Mouse (Mus musculus): ENCODE measurements around the gene Zmiz1. TPM values are rescaled to one million over a fixed set of nuclear protein-coding genes. Genes with fewer than 3 reads are reported as not detected.

Zmiz1 gene
- total RNA-seq, 1 experiment from 2014 or later, result 9.8 TPM

DNA sequence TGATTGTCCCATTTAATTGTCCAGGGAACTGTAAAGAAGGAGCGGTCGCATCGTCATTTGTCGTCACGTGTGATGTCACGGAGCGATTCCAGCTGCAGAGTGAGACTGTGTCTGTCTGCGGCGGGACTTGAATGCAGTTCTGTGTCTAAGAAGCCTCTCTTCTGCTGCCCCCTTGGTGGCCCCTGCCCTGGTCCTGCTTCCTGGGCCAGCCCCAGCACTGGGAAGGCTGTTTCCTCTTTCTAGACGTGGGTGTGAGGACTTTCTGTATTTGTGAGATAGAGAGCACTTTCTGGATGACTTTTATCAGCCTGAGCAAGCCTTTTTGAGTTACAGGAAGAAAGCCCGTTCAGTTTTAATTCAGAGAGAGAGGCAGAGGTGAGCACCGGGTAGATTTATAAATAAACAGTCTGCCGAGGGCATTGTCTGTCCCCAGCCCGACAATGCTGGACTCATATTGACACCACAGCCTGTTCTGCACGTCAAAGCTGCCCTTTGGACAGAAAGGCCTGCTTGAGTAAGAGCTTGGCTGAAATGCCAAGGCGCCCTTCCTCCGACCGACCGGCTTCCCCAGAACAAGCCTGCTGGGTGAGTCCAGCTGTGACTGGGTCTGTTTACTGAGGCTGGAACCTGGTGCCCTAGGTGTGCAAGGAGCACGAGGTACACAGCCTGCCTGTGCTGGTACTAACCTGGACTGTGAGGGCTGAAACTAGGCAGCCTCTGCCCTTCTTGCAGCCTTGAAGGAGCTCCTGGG, 22.1 kb downstream of the Zmiz1 start:
- peak; percentile 33 to 55; a peak in 3 of 4 replicates for ATAC-seq (replicated peaks in 1 of 2; ENCODE audit: insufficient read depth in 1 of 2, low FRiP score in 2 of 2, low TSS enrichment in 1 of 2, low read depth in 1 of 2, poor library complexity in 2 of 2, severe bottlenecking in 2 of 2)

DNA sequence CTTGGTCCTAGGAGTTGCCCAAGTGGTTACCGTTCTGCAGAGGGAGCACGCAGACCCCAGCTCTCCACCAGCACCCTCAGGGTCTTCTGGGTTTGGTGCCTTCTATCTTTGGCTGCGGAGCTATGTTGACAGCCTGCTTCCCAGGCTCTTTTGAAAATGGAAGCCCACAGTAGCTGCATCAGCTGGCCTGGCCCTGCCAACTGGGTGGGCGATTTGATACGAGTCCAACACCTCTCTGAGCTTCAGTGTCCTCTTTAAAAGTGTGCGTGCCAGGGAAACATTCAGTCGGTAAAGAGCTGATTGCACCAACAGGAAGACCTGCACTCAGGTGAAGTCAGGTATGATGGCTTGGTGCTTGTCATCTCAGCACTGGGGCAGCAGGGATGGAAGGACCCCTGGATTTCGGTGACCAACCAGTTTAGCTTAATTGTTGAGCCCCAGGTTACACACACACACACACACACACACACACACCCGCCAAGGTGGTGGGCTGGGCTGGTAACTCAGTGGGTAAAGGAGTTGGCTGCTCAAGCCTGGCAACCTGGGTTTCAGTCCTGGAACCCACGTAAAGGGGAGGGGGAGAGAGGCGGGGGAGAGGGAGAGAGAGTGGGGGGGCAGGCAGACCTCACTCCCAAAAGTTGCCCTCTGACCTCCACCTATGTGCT, 22.8 kb downstream of the Zmiz1 start:
- no peak for ATAC-seq (replicated peaks in 1 of 2; ENCODE audit: insufficient read depth in 1 of 2, low FRiP score in 2 of 2, low TSS enrichment in 1 of 2, low read depth in 1 of 2, poor library complexity in 2 of 2, severe bottlenecking in 2 of 2)

DNA sequence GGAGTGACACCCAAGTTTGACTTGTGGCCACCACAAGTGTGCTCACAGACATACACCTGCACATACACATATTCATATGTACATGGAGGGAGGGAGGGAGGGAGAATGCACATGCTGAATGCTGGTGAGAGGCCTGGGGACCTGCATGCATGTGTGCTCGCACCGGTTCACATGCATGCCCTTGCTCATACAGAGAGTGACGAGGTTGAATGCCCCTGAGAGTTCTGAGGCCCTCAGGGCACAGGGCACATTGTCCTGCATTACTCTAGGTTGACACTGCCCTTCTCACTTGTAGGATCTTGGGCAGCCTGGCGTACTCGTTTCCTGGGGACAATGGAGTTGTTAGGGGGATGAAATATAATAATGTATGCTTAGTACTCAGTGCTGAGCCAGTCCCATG, 23.4 kb downstream of the Zmiz1 start:
- no peak for ATAC-seq (replicated peaks in 1 of 2; ENCODE audit: insufficient read depth in 1 of 2, low FRiP score in 2 of 2, low TSS enrichment in 1 of 2, low read depth in 1 of 2, poor library complexity in 2 of 2, severe bottlenecking in 2 of 2)

DNA sequence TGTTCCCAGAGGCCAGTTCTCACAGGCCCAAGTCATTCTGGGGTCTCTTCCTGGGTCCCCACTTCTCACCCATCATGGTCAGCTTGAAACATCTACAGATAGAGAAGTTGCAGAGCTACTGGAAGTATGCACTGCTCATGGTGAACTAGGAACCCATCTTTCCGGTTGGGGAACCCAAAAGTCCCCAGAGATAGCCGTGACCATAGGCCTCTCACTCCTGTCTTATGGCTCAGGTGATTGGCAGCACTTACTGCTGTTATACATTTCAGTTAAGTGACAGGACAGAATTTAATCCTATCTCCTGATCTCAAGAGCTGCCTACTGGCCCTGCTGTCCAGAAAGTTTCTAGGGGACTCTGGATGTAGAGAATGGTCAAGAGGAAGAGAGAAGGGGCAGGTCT, 24.3 kb downstream of the Zmiz1 start:
- no peak for ATAC-seq (replicated peaks in 1 of 2; ENCODE audit: insufficient read depth in 1 of 2, low FRiP score in 2 of 2, low TSS enrichment in 1 of 2, low read depth in 1 of 2, poor library complexity in 2 of 2, severe bottlenecking in 2 of 2)

DNA sequence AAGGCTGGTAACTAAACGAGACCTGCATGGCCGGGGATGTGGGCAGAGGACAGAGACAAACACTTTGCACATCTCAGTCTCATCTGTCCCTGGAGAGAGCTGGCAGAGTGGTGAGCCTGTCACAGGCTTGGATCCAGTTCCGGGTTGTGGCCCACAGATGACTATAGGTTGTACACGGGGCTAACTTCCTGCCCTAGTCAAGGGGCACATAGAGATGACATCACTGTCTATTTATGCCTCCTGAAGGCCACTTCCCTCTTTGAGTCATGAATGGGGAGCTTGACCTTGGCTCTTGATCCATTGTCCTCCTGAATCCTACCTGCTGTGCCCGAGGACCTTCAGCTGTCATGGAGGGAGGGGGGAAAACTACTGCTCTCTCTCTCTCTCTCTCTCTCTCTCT, 25.1 kb downstream of the Zmiz1 start:
- peak; percentile 16 to 42; a peak in 2 of 4 replicates for ATAC-seq (replicated peaks in 1 of 2; ENCODE audit: insufficient read depth in 1 of 2, low FRiP score in 2 of 2, low TSS enrichment in 1 of 2, low read depth in 1 of 2, poor library complexity in 2 of 2, severe bottlenecking in 2 of 2)

DNA sequence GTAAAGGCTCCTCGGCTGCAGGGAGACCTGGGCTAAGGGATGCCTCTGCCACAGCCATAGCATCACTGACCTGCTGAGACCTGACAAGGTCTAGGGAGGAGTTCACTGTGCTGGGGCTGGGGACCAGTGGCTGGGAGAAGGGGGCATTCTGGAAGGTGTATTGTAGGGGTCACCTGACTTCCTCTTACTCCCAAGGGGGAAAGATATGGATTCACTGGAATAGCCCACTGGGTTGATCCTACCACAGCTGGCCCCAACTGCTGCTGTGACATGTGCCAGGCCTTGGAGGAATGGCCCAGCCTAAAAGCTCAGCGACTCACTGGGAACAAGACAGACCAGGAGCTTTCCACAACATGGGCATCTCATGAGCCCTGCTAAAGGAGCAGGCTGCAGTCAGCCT, 27.2 kb downstream of the Zmiz1 start:
- no peak for ATAC-seq (replicated peaks in 1 of 2; ENCODE audit: insufficient read depth in 1 of 2, low FRiP score in 2 of 2, low TSS enrichment in 1 of 2, low read depth in 1 of 2, poor library complexity in 2 of 2, severe bottlenecking in 2 of 2)

DNA sequence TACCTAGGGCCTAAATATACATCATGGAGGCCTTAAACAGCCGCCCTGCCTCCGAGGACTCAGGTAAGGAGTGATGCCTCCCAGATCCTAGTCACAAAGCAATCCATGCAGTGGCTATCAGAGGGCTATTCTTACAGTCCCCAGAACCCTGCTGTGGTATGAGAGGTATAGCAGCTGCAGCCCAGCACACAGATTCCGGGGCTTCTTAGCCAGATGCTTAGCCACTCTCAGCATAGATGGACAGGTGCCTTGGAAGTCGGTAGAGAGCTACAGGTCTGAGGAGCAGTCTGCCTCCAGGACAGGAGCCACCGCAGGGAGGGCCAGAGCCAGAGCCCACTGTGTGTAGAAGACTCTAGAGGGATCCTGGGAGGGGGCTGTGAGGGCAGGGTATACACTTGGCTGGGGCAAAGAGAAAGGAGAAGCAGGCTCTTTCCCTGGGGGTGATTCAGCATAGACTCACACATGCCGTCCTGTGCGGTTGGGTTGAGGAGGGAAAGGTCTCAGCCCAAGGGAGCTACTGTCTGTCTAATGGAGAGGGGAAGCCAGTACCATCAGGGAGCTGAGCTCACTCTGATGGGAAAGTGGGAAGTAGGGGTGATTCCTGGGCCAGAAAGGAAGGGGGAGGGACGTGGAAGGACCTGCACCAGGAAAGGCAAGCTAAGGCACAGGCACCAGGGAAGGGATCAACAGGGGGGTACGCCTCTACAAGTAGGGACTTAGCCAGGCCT, 27.9 kb downstream of the Zmiz1 start:
- ATAC-seq (replicated peaks in 1 of 2; ENCODE audit: insufficient read depth in 1 of 2, low FRiP score in 2 of 2, low TSS enrichment in 1 of 2, low read depth in 1 of 2, poor library complexity in 2 of 2, severe bottlenecking in 2 of 2), result peak; percentile 52 to 59

DNA sequence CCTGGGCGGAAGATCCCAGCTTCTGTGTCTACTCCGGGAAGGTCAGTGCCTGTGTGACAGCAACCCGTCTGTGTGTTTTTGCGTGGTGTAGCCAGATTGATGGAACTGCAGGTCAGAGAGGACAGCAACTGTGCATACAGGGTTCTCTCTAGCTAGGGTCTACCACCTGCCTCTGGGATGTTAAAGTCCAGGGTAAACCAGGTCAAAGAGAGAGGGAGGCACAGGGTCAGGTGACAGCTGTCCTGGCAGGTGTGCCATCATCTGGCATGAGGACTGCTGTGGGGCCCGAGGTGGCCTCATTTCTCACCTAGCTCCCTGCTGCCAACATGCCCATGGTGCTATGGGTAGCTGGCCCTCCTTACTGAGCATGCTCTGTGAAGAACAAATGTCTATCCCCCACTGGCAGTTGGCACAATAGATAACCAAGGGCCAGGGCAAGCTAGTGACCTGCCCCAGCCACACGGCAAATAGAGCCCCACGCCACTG, 28.5 kb downstream of the Zmiz1 start:
- ATAC-seq (replicated peaks in 1 of 2; ENCODE audit: insufficient read depth in 1 of 2, low FRiP score in 2 of 2, low TSS enrichment in 1 of 2, low read depth in 1 of 2, poor library complexity in 2 of 2, severe bottlenecking in 2 of 2), result no peak

DNA sequence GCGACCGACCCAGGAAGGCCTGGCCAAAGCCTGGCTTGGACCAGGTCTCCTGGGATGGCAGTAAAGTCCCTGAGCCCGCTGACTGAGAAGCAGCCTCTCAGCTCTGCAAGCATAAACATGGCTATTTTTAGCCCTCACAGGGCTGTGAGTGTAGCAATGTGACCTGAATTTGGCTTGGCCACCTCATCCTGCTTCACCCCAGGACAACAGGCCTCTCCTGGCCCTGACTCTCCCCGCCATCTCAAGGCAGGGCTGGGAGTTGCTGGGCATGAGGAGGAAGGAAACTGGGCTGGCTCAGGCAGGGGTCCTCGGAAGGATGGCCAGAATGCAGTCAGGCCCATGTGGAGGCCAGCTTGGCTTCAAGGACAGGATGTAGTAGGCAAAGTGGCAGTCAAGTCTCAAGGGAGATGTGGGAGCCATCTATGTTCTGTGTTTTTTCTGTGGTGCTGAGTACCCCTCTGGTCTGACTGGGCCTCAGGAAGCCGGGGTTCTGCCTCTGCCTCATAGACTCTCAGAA, 29.2 kb downstream of the Zmiz1 start:
- no peak for ATAC-seq (replicated peaks in 1 of 2; ENCODE audit: insufficient read depth in 1 of 2, low FRiP score in 2 of 2, low TSS enrichment in 1 of 2, low read depth in 1 of 2, poor library complexity in 2 of 2, severe bottlenecking in 2 of 2)

DNA sequence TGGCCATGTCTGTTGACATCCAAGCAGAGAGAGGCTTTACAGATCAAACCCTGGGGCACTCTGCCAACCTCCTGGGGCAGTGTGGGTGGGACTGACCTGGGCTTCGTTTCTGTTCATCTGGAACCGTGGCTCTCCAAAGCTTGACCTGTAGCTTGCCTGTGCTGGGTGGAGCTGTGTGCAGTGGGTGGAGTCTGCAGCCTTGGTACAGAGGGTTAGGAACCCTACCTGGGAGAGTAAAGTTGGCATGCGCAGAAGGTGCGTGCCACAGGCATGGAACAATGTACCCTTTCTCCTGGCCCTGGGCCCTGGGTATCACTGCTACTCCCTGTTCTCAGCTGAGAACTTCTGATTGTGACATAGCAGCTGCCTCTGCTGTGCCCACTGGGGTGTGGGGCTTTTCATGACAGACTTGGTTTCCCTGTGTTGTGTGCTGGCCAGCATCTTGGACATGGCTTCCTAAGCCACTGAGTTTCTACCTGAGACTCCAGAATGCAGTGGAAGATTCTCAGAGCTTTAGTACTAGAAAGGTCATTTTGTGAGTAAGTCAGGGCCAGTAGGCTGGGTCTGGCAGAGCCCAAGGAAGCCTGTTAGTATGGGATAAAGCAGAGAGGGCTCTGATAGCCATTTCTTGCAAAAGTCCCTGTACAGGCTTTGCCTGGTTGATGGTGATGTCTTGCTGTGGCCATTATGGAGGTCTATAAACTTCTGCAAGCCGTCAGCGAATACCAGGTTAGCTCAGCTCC, 30.5 kb downstream of the Zmiz1 start:
- no peak for ATAC-seq (replicated peaks in 1 of 2; ENCODE audit: insufficient read depth in 1 of 2, low FRiP score in 2 of 2, low TSS enrichment in 1 of 2, low read depth in 1 of 2, poor library complexity in 2 of 2, severe bottlenecking in 2 of 2)

DNA sequence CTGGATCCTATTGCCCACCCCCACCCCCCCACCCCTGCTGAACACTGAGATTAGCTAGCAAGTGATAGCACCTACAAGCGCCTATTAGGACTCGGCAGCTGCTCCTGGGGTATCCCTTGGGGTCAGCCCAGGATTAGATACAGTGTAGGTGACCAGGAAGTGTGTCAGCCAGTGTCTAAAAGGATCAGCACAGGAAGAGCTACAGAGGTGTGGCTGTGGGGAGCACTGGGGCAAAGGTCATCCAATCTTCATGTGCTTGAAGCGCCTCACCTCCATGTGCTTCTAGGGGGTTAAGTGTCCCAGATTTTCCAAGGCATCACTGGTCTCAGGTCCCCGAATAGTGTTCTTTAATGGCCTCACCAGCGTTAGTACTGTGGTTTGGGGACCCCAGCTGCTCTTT, 33.0 kb downstream of the Zmiz1 start:
- no peak for ATAC-seq (replicated peaks in 1 of 2; ENCODE audit: insufficient read depth in 1 of 2, low FRiP score in 2 of 2, low TSS enrichment in 1 of 2, low read depth in 1 of 2, poor library complexity in 2 of 2, severe bottlenecking in 2 of 2)

DNA sequence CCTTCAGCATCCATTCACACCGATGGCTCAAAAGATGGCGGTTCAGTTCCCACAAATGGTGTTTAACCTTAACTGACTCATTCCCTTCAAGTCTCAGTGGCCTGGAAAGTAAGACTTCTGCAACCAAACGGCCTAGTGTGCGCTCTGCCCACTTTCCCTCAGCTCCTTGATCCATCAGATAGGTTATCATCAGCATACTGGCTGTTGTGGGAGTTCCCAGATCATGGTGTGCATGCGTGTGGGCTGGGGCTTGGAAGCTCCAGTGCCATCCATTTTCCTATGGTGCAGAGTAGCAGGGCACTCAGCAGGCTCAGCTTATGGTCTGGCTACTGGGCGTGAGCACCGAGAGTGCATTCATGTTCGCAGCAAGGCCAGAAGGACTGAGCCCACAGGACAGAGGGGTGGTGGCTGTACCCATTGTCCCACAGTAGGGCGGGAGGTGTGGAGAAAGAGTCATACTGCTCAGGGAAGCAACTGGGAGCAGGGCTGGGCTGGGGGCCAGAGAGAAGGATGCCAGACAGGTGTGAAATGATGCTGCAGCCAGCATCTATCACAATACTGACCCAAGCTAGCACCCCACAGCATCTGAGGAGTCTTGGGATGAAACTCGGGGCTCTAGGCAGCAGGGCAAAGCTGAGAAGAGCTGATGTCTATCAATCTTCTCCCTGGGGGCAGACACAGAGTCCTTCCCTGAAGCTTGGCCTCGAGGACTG, 33.7 kb downstream of the Zmiz1 start:
- no peak for ATAC-seq (replicated peaks in 1 of 2; ENCODE audit: insufficient read depth in 1 of 2, low FRiP score in 2 of 2, low TSS enrichment in 1 of 2, low read depth in 1 of 2, poor library complexity in 2 of 2, severe bottlenecking in 2 of 2)

DNA sequence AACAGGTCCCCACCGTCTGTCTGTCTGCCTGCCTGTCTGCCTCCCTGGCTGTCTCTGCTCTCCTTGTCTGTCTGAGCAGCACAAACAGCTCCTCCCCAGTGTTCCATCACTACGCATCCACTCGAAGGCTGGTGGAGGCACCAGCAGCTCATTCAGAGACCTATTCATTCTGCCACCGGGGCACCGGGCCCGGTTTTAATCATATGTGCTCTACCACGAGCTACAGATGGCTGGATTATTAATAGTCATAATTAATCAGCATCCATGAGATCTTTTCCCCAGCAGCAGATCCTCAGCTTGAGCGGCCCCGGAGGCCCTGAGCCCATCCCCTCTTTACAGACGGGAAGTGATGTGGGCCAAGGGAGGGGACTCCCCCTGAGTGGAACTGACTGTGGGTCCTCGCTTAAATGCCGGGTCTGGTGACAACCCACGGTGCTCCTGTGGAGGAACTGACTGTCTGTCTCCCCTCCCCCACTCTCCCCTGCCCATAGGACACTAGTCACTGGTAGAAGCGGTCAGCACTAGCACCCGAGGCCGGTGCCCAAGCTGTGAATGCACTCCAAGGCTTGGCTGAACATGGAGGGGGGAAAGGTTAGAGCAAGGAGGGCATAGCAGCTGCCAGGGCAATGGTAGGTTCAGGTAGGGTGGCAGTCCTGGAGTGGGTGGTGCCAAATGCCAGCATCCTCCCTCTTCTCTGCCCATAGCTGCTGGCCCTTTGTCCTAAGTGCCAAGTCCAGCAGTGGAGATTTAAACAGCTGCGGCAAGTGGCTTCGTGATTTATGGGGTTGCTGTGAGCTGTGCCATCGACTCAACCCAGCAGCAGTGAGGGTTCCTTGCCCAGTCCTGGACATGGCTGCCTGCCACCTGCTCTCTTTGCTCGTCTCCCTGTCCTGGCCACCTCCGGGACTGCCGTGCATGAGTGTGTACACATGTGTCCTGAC, 34.6 kb downstream of the Zmiz1 start:
- peak; percentile 60 to 65; a peak in 3 of 4 replicates for ATAC-seq (replicated peaks in 1 of 2; ENCODE audit: insufficient read depth in 1 of 2, low FRiP score in 2 of 2, low TSS enrichment in 1 of 2, low read depth in 1 of 2, poor library complexity in 2 of 2, severe bottlenecking in 2 of 2)

DNA sequence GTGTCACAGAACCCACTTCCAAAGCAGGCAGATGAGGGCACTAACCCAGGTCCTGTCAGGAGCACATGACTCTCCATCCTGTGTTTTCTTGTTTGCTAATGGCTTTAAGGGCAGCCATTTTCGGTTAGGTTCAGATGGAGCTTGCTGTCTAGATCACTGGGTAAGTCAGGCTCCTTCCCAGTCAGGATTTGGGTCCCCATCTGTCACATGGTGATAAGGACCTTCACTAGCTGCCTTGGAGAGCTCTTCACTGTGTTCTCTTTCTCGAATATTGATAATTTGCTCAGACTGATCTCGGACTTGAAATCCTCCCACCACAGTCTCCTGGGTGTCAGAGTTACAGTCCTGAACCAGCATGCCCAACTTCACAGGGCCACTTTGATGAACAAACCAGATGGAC, 35.8 kb downstream of the Zmiz1 start:
- no peak for ATAC-seq (replicated peaks in 1 of 2; ENCODE audit: insufficient read depth in 1 of 2, low FRiP score in 2 of 2, low TSS enrichment in 1 of 2, low read depth in 1 of 2, poor library complexity in 2 of 2, severe bottlenecking in 2 of 2)

DNA sequence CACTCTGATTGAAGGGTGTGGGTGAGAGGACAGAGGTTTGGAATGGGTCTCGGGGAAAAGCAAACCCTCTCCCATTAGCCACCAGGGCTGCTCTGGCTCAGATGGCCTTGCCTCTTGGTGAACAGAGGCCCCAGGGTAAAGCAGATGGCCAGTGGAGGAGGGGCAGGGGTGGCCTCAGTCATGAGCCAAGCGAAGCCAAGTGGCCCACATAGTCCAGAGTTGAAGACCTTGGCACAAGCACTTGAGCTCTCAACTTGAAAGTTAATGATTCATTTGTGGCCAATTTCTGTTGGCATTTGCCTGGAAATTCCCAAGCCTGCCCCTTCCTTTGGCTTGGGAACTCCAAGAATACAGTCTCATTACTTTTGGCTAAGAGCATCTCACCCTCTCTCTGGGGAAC, 37.1 kb downstream of the Zmiz1 start:
- no peak for ATAC-seq (replicated peaks in 1 of 2; ENCODE audit: insufficient read depth in 1 of 2, low FRiP score in 2 of 2, low TSS enrichment in 1 of 2, low read depth in 1 of 2, poor library complexity in 2 of 2, severe bottlenecking in 2 of 2)

DNA sequence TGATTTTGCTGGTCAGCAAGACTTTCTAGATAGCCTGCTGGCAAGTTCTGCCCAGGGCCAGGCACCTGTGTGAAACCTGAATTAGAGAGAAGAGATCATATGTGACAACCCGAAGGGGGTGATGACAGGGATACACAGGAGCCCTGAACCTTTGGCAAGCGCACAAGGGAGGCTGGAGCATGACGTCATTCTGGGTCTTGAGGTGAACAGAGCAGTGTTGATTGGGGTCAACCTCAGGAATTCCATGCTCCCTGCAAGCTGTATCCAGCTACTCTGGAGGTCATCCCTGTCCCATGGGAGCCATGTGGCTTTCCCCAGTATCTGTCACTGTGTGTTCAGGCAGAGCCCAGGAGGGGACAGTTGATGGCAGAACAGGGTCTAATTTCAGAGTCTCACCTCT, 38.0 kb downstream of the Zmiz1 start:
- ATAC-seq (replicated peaks in 1 of 2; ENCODE audit: insufficient read depth in 1 of 2, low FRiP score in 2 of 2, low TSS enrichment in 1 of 2, low read depth in 1 of 2, poor library complexity in 2 of 2, severe bottlenecking in 2 of 2), result no peak
